Mouse (Mus musculus): Measurements from ENCODE around the gene Reln.
A peak's percentile ranks its signal among the peaks of the same experiment; 100 is the strongest.

Reln gene

DNA sequence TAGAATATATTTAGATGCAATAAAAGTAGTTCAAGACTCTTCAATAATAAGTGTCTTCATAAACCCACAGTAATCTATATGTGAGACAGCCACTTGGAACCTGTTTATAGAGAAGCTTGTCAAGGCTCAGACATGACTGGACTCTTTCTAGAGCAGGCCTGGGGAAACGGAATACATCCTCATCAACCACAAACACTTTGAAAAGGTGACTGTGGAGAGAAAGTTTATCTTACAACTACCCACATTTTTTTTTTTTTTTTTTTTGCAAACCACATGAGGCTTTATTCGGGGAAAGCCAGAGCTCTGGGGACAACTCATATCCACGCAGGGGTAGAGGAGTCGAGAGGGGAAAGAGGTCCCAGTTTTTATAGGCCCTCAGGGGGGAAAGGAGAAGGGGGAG is 36.6 kb downstream of the Reln start:
- ATAC-seq (ENCODE audit: low TSS enrichment): no peak

DNA sequence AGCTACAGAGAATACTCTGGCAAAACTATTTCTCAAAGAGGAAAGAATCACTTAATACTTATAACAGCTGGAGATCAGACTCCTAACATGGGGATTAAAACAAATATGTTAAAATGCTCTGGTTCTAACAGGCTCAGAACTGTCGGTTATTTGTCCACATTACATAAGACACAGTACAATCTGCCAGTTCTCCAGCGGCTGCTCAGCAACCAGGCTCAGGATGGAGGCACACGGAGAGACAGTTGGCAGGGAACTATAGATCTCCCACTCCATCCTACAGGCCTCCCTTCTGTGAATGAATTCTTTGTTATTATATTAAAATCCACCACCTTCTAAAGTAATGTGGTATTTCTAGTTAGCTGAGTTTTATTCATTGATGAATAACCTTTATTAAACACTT is 37.4 kb downstream of the Reln start:
- ATAC-seq (ENCODE audit: low TSS enrichment): peak; percentile 99

DNA sequence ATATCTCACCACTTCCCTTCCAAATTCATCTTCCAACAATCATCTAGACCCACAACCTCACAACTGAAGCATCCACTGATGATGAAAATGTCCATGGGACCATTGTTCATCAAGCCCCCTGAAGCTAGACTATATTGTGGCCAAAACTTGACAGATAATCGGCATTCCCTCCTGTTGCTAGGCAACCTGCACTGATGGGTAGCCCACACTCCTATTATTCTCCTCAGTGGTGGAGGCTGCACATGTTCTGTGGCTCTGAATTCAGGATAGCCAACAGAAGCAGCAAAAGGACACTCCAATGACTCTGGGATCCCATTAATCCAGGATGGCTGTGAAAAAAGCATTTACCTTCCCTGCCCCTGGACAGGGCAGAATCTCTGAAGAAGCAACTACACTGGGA is 40.8 kb downstream of the Reln start:
- ATAC-seq (ENCODE audit: low TSS enrichment): no peak

DNA sequence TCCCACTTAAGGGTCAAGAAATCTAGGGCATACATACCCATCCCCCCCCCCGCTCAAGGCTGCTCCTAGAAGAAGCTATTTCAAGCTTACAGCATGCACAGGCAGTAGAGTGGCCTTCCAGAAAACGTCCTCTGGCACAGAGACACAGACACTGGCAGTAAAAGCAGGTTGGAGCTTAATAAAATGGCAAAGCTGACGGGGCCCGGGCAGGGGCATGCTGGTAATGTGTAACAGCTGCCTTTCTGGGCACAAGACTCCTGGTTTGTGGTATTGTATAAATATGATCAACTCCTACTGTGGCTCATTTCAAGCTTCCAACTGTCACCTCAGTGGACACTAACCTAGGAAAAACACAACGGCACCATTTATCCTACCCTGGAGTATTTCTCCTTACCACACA is 42.2 kb downstream of the Reln start:
- ATAC-seq (ENCODE audit: low TSS enrichment): no peak

DNA sequence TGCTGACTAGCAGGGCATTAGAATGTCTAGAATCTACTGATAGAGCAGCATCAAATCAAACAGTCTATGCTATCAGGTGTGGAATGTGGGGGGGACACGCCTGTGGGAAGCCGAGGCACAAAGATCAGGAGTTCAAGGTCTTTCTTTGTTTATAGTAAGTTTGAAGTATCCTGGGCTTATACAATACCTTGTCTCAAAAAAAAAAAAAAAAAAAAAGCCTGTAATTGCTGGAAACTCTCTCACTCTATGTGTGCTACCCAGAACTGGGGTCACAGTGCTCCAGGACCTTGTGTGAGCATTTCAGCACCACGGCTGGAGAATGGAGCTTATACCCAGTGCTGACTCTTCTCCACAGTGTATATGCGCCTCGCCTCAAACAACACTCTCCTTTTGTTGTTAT is 43.7 kb downstream of the Reln start:
- no peak for ATAC-seq (ENCODE audit: low TSS enrichment)

DNA sequence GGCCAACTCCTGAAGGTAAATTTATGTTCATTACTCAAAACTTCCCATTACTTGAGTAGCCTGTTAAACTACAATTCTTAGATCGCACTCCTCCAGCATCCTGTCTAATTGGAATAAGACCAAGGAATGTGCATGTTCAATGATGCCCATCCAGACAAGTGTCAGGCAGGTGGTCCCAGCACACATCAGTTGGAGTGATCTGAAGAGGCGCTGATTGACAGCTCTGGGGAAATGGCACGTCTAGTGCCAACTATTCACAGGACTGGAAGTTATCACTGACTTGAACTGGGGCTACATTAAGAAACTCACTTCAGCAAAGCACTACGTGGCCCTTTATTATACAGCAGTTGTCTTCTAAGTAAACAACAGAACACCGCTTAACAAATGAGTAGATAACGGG is 44.5 kb downstream of the Reln start:
- ATAC-seq (ENCODE audit: low TSS enrichment): no peak

DNA sequence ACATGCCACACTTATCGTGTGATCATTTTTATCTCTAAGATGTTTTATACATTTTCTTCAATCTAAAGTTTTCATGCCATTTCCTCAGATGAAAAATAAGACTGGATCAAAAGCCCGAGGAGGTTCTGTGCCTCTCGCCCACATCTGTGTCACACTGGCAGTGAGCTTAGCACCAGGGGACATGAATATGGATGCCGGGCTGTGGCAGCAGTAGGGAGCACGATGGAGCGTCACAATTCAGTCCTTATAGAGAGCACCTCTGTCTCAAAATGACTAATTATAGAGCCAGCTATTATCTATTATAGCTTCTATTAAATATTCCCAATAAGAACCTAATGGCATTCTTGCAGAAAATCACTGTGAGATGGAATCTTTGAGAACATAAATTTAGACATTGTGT is 49.3 kb downstream of the Reln start:
- ATAC-seq (ENCODE audit: low TSS enrichment): no peak

DNA sequence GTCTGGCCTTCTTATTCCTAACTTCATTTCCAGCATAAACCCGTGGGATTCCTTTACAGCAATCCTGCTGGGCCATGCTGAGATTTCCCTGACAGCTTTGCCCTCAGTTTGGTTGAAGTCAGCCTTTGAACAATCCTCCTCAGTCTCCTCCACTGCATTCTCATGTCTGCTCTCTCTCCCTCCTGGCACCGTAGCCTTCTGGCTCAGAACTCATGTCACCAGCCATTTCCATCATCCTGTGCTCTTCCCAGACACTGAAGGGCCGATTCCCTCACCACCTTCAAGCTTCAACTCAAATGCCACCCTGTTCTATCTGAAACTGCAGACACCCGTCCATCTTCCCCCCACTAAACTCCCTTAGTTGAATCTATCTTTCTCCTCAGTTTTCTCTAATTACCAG is 53.1 kb downstream of the Reln start:
- no peak for ATAC-seq (ENCODE audit: low TSS enrichment)

DNA sequence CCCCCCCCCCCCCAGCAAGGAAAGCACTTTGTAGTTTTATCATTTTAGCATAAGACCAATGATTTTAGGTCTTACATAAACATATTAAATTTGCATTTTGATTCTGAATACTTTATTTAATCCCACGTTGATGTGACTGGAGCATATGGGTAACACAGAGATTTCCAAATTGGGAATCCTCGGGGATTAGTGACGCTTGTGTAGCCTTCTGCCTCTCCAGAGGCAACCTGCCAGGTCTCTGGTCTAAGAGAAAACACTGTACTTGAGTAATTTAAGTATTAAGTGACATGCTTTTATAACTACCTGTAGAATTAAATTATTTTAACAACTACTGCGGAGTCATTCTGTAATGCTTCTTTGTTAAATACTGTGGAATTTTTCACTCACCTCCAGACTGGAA is 59.1 kb downstream of the Reln start:
- ATAC-seq (ENCODE audit: low TSS enrichment): no peak

DNA sequence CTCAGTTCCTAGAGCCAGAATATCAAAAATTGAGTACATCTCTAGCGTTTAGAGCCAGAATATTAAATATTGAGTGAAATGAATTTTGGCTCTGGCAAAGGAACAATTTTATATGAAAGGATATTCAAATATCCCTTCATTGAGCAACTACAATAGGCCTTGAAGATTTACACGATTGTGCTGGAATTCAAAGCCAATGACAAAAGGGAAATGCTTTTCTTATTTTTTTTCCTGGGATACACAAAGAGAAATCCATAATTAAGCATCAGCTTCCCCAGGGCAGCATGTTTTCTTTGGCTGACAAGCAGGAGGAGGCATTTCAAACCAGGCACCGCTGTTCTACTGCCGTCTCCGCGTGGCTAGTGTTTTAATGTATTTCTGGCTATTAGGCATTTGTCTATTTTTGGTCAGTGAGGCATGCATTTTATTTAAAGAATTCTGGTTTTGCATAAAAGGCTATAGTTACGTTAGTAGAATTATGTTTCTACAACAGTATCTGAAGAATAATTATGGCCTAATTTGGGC is 62.3 kb downstream of the Reln start:
- ATAC-seq (ENCODE audit: low TSS enrichment): no peak

DNA sequence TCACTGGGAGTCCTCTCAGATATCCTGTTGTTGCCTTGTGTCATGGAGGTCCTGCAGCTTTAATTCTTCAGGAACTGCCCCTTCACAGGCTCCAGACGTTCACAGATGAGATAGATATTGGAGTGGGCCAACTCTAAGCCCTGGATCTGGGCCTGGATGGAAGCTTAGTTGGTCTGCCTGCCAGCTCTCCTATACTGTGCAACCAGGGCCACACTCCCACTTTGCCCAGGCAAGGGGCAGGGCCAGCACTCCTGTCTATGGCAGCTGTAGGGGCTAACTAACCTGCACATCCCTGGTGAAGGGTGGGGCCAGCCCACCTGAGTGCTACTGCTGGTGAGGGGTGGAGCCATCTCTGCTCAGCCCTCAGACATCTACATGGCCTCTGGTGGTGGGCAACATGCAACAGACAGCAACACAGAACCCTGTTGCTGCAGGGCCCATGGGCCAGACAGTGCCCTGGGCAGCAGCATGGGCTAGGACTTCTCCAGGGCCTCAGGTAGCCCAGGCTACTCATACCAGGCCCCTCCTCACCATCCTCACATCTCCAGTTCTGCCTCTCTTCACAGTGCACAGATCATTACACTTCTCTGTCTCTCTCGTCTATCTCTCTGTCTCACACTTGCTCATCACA is 63.9 kb downstream of the Reln start:
- ATAC-seq (ENCODE audit: low TSS enrichment): no peak

DNA sequence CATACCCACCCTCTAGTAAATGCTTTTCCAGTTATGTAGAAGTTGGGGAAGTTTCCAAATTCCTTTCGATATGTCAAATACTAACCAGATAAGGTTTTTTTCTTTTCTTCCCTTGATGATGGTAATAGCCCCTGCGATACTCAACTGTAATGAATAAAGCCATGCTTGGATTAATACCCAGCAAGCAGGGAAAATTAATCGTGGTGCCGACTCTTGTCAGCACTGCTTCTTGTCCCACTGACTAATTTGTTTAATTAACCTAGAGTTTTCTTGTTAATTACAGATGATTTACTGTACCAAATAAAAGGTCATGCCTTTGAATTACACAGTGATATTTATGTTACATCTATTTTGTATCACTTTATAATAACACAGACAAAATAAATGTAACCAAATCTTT is 65.3 kb downstream of the Reln start:
- ATAC-seq (ENCODE audit: low TSS enrichment): no peak

DNA sequence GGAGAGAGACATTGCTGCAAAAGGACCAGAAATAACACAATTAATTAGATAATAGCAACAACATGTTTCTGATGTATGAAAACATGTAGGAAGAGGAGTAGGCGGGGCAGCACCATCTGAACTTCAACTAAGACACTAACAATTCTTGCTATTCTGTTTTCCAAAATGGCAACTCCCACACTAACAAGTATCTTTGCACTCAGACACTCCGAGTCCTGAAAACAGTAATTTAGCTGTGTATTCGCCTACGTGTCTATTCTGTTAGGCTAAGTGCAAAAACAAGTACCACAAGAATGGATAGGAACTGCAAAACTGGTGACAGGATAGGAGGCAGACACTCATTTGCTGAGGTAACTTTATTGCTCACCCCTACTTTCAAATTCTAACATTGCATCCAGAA is 70.4 kb downstream of the Reln start:
- ATAC-seq (ENCODE audit: low TSS enrichment): peak; percentile 57

DNA sequence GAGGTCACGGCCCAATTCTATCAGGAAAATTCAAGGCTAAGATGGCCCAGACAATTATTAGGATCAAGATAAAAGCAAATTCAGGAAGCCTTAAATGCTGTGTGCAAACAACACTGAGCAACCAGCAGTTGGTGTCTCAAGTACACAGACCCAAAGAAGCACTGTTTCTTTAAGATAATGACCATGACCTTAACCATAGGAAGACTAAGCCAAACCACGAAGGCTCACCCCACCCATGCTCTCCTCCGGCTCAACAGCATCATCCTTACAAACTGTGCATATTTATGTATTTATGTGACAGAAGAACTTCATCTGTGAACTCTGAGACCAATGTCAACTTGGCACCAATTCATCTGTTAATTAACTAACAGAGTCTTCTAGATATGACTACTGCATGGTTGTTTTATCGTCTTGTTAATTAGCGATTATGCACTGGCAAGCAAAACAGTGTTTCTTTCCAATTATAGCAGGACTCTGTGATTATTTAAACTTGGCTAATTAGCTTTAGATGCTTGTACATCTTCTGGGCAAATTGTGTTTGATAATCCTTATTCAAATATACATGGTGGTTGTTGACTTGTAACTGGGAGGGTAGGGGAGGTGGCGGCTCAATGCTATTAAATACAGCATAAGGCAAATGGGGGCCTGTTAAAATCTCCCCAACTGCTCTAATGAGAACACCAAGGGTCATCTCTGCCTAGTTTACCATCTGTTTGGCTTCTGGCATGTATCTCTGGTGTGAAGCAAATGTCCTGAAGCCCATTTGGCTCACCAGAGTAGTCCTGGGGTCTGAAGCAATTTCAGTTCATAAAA is 77.8 kb downstream of the Reln start:
- ATAC-seq (ENCODE audit: low TSS enrichment): no peak

DNA sequence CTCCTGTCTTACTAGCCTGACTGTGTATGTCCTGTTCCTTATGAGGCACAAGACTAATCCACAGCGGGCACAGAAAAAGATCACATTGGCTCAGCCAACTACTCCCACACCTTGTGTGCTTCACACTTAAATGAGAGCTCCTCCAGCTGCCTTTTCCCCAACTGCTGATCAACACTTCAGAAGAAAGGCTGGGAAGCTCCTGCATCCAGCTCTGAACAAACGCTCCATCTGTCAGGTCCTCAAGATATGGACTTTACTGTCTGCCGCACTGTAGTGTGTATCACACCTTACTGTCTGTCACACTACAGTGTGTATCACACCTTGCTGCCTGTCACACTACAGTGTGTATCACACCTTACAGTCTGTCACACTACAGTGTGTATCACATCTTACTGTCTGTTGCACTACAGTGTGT is 82.1 kb downstream of the Reln start:
- peak; percentile 99 for ATAC-seq (ENCODE audit: low TSS enrichment)

DNA sequence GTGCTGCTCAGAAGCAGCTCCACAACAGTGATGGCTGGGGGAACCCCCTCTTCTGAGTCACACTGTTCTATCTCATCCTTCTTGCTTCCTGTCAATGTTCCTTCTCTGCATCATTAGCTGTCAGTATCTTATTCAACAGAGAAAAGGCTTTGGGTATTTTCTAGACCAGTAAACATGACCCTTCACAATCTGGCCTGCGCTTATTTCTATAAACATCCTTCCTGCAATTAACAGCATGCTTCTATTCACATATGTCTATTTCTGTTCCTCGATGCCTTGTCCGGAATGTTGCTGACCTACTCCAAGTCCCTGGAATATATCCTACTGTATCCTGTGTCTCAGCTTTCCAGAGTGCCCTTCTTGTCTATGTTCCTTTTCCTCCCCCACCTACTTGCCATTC is 89.2 kb downstream of the Reln start:
- no peak for ATAC-seq (ENCODE audit: low TSS enrichment)

DNA sequence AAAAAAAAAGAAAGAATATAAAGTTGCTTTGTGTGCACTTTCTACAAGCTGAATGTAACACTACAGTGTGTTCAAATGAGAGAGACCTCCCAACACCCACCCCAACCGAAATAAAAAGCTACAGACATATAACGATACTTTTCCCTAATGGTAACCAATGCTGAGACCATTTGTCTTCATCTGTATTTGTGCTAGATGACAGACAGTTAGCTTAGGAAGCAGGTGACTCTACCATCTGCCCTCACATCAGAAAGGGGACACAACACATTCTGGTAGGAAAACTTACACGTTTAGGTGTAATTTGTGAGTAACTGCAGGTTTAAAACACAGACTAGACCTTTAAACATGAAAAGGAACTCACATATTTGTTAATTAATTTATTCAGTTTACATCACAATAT is 90.6 kb downstream of the Reln start:
- ATAC-seq (ENCODE audit: low TSS enrichment): no peak

DNA sequence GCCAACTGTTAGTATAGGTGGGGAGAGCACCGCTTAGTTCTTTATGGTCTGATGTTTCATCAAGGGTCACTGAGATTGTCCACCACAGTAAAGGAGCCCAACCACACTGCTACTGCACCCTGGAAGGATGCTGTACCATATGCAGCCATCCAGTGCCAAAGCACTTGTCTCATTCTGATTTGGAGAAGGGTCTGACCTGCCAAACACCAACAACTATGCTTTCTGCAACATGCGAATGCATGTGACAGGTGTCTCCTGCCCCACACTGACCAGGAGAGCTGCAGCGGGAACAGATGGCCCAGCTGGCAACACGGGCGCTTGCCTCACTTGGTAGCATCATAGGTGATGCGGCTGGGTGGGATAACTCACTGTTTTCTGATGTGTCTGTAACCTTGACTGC is 91.2 kb downstream of the Reln start:
- no peak for ATAC-seq (ENCODE audit: low TSS enrichment)

DNA sequence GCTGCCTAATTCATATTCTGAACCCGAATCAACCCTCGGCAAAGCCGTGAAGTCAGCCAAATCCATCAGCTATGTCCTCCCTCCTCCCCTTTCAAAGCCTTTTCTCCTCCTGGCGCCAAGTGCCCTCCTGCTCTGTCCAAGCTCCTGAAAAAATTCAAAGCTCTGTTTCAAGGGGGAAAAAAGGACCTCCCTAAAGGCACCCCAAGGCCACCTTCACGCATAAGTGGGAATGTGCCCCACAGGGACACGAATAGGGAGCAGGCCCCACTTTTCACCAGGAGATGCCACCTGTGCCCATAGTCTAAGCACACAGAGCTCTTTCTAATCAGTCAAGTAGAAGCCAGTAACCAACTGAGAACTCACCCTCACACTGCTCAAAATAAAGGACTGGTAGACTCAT is 96.7 kb downstream of the Reln start:
- ATAC-seq (ENCODE audit: low TSS enrichment): peak; percentile 41; the same call in 1 of the 2 replicates

DNA sequence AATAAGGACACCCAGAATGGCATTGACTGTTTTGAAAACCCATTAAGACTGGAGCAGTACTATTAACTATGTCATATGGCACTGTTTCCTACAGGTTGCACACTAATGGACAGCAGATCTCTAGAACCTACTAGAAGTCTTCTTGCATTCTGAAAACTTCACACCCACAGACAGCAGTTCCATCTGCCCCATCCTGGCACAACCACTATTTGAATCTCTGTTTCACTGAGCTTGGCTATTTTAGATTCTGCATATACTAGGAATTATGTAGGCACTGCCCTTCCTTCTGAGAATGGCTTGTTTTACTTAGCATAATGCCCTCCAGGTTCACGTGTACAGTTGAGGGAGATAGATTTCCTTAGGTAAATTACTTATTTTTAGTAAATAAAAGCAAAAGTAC is 99.4 kb downstream of the Reln start:
- peak; percentile 96 for ATAC-seq (ENCODE audit: low TSS enrichment)

DNA sequence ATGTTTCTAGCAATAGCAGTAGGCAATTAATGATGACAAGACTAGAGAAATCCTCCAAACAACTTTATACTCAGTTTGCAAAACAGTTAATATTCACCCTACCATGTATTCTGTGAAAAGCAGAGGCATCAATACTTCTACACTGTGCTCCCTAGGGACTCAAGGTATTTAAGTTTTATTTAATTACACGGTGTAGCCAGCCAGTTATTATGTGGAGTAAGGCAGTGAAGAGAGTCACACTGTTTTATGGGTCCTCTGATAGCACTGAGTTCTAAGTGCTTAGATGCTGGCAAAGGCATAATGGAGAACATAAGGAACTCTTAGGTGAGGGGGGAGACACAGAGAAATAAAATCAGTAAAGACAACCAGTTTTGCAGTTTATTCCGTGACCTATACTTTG is 101.0 kb downstream of the Reln start:
- no peak for ATAC-seq (ENCODE audit: low TSS enrichment)

DNA sequence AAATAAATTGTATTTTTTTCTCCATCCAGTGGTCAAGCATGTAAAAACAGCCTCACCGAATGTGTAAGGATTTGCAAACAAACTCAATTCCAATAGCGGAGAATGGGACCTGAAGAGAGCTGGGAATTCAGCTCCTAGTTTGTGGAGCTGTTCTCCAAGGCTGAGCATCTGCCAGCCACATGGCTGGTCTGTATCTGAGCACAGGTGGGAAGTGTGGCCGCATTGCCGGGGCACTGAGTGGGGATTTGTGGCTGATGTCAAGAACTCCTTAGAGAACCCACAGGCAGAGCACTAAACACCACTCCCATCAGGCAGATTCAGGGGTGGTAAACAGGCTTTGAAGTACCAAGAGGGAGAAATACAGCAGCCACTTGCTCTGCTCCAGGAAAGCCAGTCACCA is 102.9 kb downstream of the Reln start:
- ATAC-seq (ENCODE audit: low TSS enrichment): no peak

DNA sequence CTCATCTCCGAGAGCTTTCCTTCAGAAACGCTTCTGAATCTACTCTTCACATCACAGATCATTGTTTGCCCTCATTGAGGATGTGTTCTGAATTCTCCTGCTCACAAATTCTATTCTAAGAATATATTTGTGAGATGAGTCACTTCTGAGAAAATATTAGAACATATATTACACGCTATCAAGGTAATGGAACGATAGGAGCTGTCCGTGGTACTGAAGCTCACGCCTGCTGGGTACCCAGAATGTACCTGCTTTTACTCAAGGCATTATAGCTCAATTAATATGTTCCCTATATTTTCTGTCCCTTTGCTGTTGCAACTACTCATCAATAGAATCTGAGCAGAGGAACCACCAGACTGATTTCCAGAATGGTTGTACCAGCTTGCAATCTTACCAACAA is 107.7 kb downstream of the Reln start:
- no peak for ATAC-seq (ENCODE audit: low TSS enrichment)

DNA sequence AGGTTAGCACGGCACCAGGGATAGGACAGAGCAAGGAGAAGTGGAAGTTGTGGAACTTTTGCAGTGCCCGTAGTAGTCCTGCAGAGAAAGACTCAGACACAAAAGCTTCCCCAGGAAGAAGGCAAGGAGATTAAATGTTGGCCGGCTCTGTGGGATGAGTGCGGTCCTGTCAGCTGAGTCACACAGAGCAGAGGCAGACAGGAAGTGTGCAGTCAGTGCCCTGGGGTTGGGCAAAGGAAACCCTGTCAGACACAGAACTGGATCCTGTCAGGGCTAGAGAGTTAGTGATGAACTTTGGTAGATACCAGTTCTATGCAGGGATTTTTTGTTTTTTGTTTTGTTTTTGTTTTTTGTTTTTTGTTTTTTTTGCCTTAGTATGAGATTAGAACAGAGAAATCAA is 120.0 kb downstream of the Reln start:
- ATAC-seq (ENCODE audit: low TSS enrichment): no peak
